Mouse (Mus musculus) layer of hippocampus, postnatal 14 days (tissue): ENCODE measurements around the gene Ccdc36. TPM values are rescaled to one million over a fixed set of nuclear protein-coding genes. Genes with fewer than 3 reads are reported as not detected.

ENCODE experiments used
- DNase-seq, 2 experiments: peaks; one replicate each; pipeline ENCODE4 v3.0.0; 2021 to 2022; ENCODE audit warnings: low spot score in 2 of 2, mixed read lengths in 1 of 2
- long read RNA-seq, 2 experiments: library from polyadenylated mRNA; stranded (forward); transcript quantifications; one replicate each; pipeline ENCODE4 v2.0.0; 2021
- total RNA-seq, 2 experiments: library from RNA; stranded (reverse); gene quantifications; 2 replicates each; pipeline ENCODE4 v1.2.3; 2021

Gene Ccdc36
- under 1 TPM in 1 of 2 experiments, not detected in 1; 0.14 TPM for total RNA-seq
- long read RNA-seq, experiment 1 = 0 reads
- long read RNA-seq, experiment 2, partial matches to known transcripts = 8 of 9 reads
- long read RNA-seq, experiment 2, other reads (novel, unspliced or antisense) = 1 of 9 reads

GRCm38 (mm10) chr9:108428384-108428783, at the start of gene Ccdc36:
TSS of gene Ccdc36 (minus strand) at chr9:108428484.
- no peak for DNase-seq

- DNase-seq = no peak
Measured at GRCm38 (mm10) chr9:108474528-108474927, 46.2 kb upstream of the Ccdc36 start.

GRCm38 (mm10) chr9:108469845-108470244, 41.6 kb upstream of the Ccdc36 start:
- no peak for DNase-seq

- no peak for DNase-seq
Measured at GRCm38 (mm10) chr9:108469430-108469829, 41.1 kb upstream of the Ccdc36 start.

- no peak for DNase-seq
Measured at GRCm38 (mm10) chr9:108466219-108466618, 37.9 kb upstream of the Ccdc36 start.

GRCm38 (mm10) chr9:108463713-108464112, 35.4 kb upstream of the Ccdc36 start:
- DNase-seq = no peak

- no peak for DNase-seq
Measured at GRCm38 (mm10) chr9:108462192-108462591, 33.9 kb upstream of the Ccdc36 start.

GRCm38 (mm10) chr9:108461675-108462074, 33.4 kb upstream of the Ccdc36 start:
- DNase-seq = no peak

GRCm38 (mm10) chr9:108461181-108461631, 32.9 kb upstream of the Ccdc36 start, which contains the start of gene Klhdc8b:
TSS of gene Klhdc8b (minus strand) at chr9:108461581.
- no peak for DNase-seq

- DNase-seq = peak; percentile 84 to 87
Measured at GRCm38 (mm10) chr9:108460319-108461178, 32.3 kb upstream of the Ccdc36 start, which contains the start of gene Ccdc71. TSS of gene Ccdc71 (plus strand) at chr9:108460527.

- DNase-seq = no peak
Measured at GRCm38 (mm10) chr9:108459939-108460318, 31.6 kb upstream of the Ccdc36 start.

- no peak for DNase-seq
Measured at GRCm38 (mm10) chr9:108456953-108457352, 28.7 kb upstream of the Ccdc36 start.

- no peak for DNase-seq
Measured at GRCm38 (mm10) chr9:108455747-108456571, 27.7 kb upstream of the Ccdc36 start.

- no peak for DNase-seq
Measured at GRCm38 (mm10) chr9:108454429-108454828, 26.1 kb upstream of the Ccdc36 start.

GRCm38 (mm10) chr9:108453458-108453857, 25.2 kb upstream of the Ccdc36 start:
- DNase-seq = peak in 1 of 2 experiments; percentile 62

GRCm38 (mm10) chr9:108452911-108453310, 24.6 kb upstream of the Ccdc36 start:
- DNase-seq = no peak

GRCm38 (mm10) chr9:108452291-108452906, 24.1 kb upstream of the Ccdc36 start:
- DNase-seq = peak; percentile 85 to 87

GRCm38 (mm10) chr9:108451519-108452160, 23.4 kb upstream of the Ccdc36 start:
- no peak for DNase-seq

GRCm38 (mm10) chr9:108451170-108451493, 22.8 kb upstream of the Ccdc36 start:
- DNase-seq = no peak

GRCm38 (mm10) chr9:108450292-108451169, 22.2 kb upstream of the Ccdc36 start:
- DNase-seq = no peak
